Mouse (Mus musculus) myocyte (in vitro differentiated cells): ENCODE results near the gene Tmem158.

Source experiments
- CEBPB ChIP-seq: IDR thresholded peaks from 2 replicates; pipeline ENCODE4 v1.6.1; 2011; ENCODE audit warnings: mild to moderate bottlenecking, moderate library complexity; ENCODE audit not compliant: poor library complexity, insufficient read depth, severe bottlenecking
- POLR2A ChIP-seq: IDR thresholded peaks from one replicate; pipeline ENCODE4 v1.6.1; 2011; ENCODE audit warnings: low read depth, mild to moderate bottlenecking, control low read depth, moderate library complexity; ENCODE audit not compliant: insufficient read length

DNA sequence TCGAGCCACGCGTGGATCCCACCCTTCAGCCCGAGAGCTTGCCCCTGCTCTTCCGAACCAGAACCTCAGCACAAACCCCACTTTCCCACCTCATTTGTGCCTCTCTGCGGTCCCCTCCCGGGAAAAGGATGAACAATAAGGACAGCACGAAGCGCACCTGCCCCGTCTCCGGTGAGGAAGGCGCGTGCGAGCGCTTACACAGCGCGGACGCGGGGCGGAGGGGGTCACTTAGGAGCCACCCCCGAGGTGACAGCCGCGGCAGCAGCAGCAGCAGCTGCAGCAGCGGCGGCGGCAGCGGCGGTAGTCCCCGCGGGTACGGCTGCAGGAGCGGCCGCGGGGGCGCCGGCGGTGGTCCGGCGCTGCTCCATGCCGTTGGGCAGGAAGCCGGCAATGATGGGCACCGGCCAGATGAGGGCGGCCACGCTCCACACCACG lies 1.1 kb downstream of the Tmem158 start:
- no peak for TF ChIP-seq CEBPB
- no peak for TF ChIP-seq POLR2A
